Comparison of ENCODE assay signal across 11 mouse cellular contexts in genomic region chr2:34563089-34563694, GRCm38 (mm10).
DNase-seq lines count a peak whose midpoint lies in the region; ATAC-seq lines count a peak whose summit lies in the region.
"Had no signal": no experiment of that assay in that cellular context is flagged by ENCODE, and none has a peak within 500 bp of the region (broad histone marks: within the 10 kb centered on the region; RNA-seq: fewer than 3 reads in every experiment).

No protein-coding gene starts in this region.

- H3K4me1 ChIP-seq in heart, embryonic 15.5 days (replicated peaks) = peaks cover 16% of the 10 kb centered on the region
- no peaks in the 10 kb centered on the region for H3K4me1 ChIP-seq in midbrain, embryonic 14.5 days (ENCODE audit: control insufficient read depth, insufficient read depth, low read length)
- 0 out of 2 replicates have a peak, but pooled peaks cover 6% of the 10 kb centered on the region for H3K4me1 ChIP-seq in midbrain, embryonic 13.5 days (replicated peaks)
- H3K4me1 ChIP-seq in intestine, embryonic 14.5 days (replicated peaks; ENCODE audit: control insufficient read depth, insufficient read depth, low read length) = peaks cover 14% of the 10 kb centered on the region
- H3K4me1 ChIP-seq in stomach, embryonic 15.5 days = peaks cover 3% of the 10 kb centered on the region; the same call in 1 of the 2 replicates

- no peaks in the 10 kb centered on the region for H3K27me3 ChIP-seq in heart, embryonic 15.5 days
- no peaks in the 10 kb centered on the region for H3K27me3 ChIP-seq in midbrain, embryonic 14.5 days (ENCODE audit: control insufficient read depth, insufficient read depth, low read length)
- peaks cover 9% of the 10 kb centered on the region for H3K27me3 ChIP-seq in midbrain, embryonic 13.5 days
- H3K27me3 ChIP-seq in intestine, embryonic 14.5 days (replicated peaks; ENCODE audit: control insufficient read depth, insufficient read depth, low read length) = no peaks in the 10 kb centered on the region
- H3K27me3 ChIP-seq in stomach, embryonic 15.5 days (replicated peaks) = no peaks in the 10 kb centered on the region

- H3K9ac ChIP-seq in heart, embryonic 15.5 days = no peak overlapping the region
- no peak overlapping the region for H3K9ac ChIP-seq in midbrain, embryonic 14.5 days (replicated peaks; ENCODE audit: low read length)
- no peak overlapping the region for H3K9ac ChIP-seq in midbrain, embryonic 13.5 days (replicated peaks)
- no peak overlapping the region for H3K9ac ChIP-seq in intestine, embryonic 14.5 days (ENCODE audit: low read length)
- H3K9ac ChIP-seq in stomach, embryonic 15.5 days = no peak overlapping the region

- intact Hi-C loops in gastrocnemius, postnatal 14 days (cut with DNase I; ENCODE audit: low total_unique reads) = no loop called here

- no peaks in the 10 kb centered on the region; the same call in 1 of the 2 replicates for H3K36me3 ChIP-seq in heart, embryonic 15.5 days
- no peaks in the 10 kb centered on the region for H3K36me3 ChIP-seq in midbrain, embryonic 14.5 days (ENCODE audit: control insufficient read depth, insufficient read depth, low read length)
- no peaks in the 10 kb centered on the region for H3K36me3 ChIP-seq in midbrain, embryonic 13.5 days
- H3K36me3 ChIP-seq in intestine, embryonic 14.5 days (ENCODE audit: control insufficient read depth, insufficient read depth, low read length) = no peaks in the 10 kb centered on the region
- H3K36me3 ChIP-seq in stomach, embryonic 15.5 days = no peaks in the 10 kb centered on the region

- DNase-seq in heart, postnatal 4 days = no peak
- DNase-seq in midbrain, embryonic 14.5 days = no peak
- DNase-seq in intestine, embryonic 14.5 days (ENCODE audit: low spot score) = peak; percentile 67
- DNase-seq in gastrocnemius, postnatal 14 days = no peak
- no peak for DNase-seq in urinary bladder, postnatal 36 days (ENCODE audit: low spot score in 2 of 2)
- DNase-seq: cerebellum, postnatal 10 days; lung, adult 18-20 months had no signal

- WGBS in heart, embryonic 15.5 days = 50% methylated on average over 12 of the region's 12 CpGs
- 72% methylated on average over 12 of the region's 12 CpGs for WGBS in midbrain, embryonic 14.5 days
- WGBS in midbrain, embryonic 13.5 days = 71% methylated on average over 12 of the region's 12 CpGs
- WGBS in intestine, embryonic 14.5 days = 30% methylated on average over 12 of the region's 12 CpGs
- WGBS in stomach, embryonic 15.5 days = 49% methylated on average over 12 of the region's 12 CpGs

- H3K9me3 ChIP-seq in heart, embryonic 15.5 days (replicated peaks) = no peaks in the 10 kb centered on the region
- no peaks in the 10 kb centered on the region for H3K9me3 ChIP-seq in midbrain, embryonic 14.5 days (ENCODE audit: control insufficient read depth, low read length)
- H3K9me3 ChIP-seq in midbrain, embryonic 13.5 days = no peaks in the 10 kb centered on the region
- H3K9me3 ChIP-seq in intestine, embryonic 14.5 days (ENCODE audit: control insufficient read depth, low read length) = no peaks in the 10 kb centered on the region
- no peaks in the 10 kb centered on the region for H3K9me3 ChIP-seq in stomach, embryonic 15.5 days

- no peak overlapping the region for H3K4me2 ChIP-seq in heart, embryonic 15.5 days
- H3K4me2 ChIP-seq in midbrain, embryonic 14.5 days (ENCODE audit: low read length) = no peak overlapping the region
- no peak overlapping the region for H3K4me2 ChIP-seq in midbrain, embryonic 13.5 days (replicated peaks)
- 0 out of 2 replicates have a peak overlapping the region, but pooled peaks have one; percentile 9 for H3K4me2 ChIP-seq in intestine, embryonic 14.5 days (ENCODE audit: low read length)
- no peak overlapping the region for H3K4me2 ChIP-seq in stomach, embryonic 15.5 days

- H3K27ac ChIP-seq in heart, embryonic 15.5 days = peak overlapping the region; percentile 62; the same call in 1 of the 2 replicates
- H3K27ac ChIP-seq in midbrain, embryonic 14.5 days (replicated peaks; ENCODE audit: low read depth, low read length) = peak overlapping the region; percentile 32; the same call in 1 of the 2 replicates
- H3K27ac ChIP-seq in midbrain, embryonic 13.5 days = no peak overlapping the region
- peak overlapping the region; percentile 88 for H3K27ac ChIP-seq in intestine, embryonic 14.5 days (ENCODE audit: low read depth)
- H3K27ac ChIP-seq in stomach, embryonic 15.5 days = peak overlapping the region; percentile 65

- no peak for ATAC-seq in heart, embryonic 15.5 days (replicated peaks; ENCODE audit: insufficient number of reproducible peaks, insufficient read depth, low FRiP score, low read depth)
- no peak for ATAC-seq in midbrain, embryonic 14.5 days (ENCODE audit: low FRiP score, low TSS enrichment)
- ATAC-seq in midbrain, embryonic 13.5 days = no peak
- ATAC-seq in intestine, embryonic 14.5 days (replicated peaks; ENCODE audit: low FRiP score, low TSS enrichment, low read depth) = peak; percentile 92
- peak; percentile 63; the same call in 1 of the 2 replicates for ATAC-seq in stomach, embryonic 15.5 days (ENCODE audit: insufficient read depth, low FRiP score, low read depth)

- no peak overlapping the region for H3K4me3 ChIP-seq in heart, embryonic 15.5 days
- no peak overlapping the region for H3K4me3 ChIP-seq in midbrain, embryonic 14.5 days (replicated peaks; ENCODE audit: low read depth, low read length)
- no peak overlapping the region for H3K4me3 ChIP-seq in midbrain, embryonic 13.5 days (replicated peaks)
- no peak overlapping the region for H3K4me3 ChIP-seq in intestine, embryonic 14.5 days (ENCODE audit: low read depth, low read length)
- H3K4me3 ChIP-seq in stomach, embryonic 15.5 days (replicated peaks) = no peak overlapping the region
- H3K4me3 ChIP-seq: erythroblast, embryonic 14.5 days had no signal

Comparison
In these comparisons a context has a peak if more than half of its experiments do, and no peak if none do; other contexts are left out.
1. ATAC-seq: peak in intestine, embryonic 14.5 days (single experiment) and stomach, embryonic 15.5 days (single experiment); none in heart, embryonic 15.5 days (single experiment), midbrain, embryonic 14.5 days (single experiment) and midbrain, embryonic 13.5 days (single experiment).